Mouse (Mus musculus) left cerebral cortex, postnatal 10 days (tissue): Measurements from ENCODE around the gene Polr3gl. TPM values are rescaled to one million over a fixed set of nuclear protein-coding genes. Genes with fewer than 3 reads are reported as not detected.
A peak's percentile ranks its signal among the peaks of the same experiment; 100 is the strongest.

Experiments
- DNase-seq, 2 experiments: peaks; one replicate each; pipeline ENCODE4 v3.0.0; 2021 to 2022; ENCODE audit warnings: low spot score in 2 of 2, mixed read lengths in 1 of 2; ENCODE audit errors: extremely low spot score in 1 of 2
- intact Hi-C: fragments of 180-260 bp; cut with DNase I; formaldehyde crosslinking; loops from one replicate; pipeline ENCODE4 v1.15.1; 2025
- total RNA-seq, 2 experiments: library from RNA; stranded (reverse); gene quantifications; 2 replicates each; pipeline ENCODE4 v1.2.3; 2021

The Polr3gl gene
- total RNA-seq, 2 experiments from 2014 or later = 26.3 to 29.3 TPM

DNA sequence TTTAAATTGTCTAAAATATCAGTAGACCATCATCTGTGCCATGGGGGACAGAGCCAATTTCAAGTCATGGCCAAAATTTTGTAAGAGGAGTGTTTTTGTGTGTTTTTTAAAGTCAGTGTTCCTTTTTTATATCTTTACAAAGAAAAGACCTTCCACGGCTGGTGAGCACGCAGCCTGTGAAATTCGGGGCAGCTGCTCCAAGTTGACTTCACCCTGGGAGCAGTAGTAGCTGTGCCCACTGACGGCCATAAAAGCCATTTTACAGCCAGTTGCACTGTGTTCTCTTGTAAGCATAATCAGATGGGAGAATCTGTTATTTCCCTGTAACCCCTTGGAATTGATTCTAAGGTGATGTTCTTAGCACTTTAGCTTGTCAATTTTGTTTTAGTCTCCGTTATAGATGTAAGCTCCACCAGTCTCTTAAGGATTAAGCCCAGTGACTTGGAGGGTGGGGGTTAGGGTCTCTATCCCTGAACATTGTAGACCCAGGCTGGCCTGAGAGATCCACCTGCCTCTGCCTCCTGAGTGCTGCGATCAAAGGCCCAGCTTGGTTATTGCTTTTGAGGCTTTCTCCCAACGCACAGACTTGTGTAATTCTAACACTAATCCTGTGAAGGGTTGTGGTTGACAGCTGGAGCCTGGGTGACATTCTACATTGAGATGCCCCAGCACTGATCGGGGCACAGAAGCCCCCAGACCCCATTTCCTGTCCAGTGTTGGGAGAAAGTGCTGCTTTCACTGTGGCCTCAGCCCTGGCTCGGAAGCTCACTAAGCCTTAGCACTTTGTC is 32.9 kb downstream of the Polr3gl start:
- intact Hi-C loops = no loop called here
- no peak for DNase-seq

GRCm38 (mm10) chr3:96559911-96560850 is 33.8 kb downstream of the Polr3gl start:
- intact Hi-C loops = no loop called here
- no peak for DNase-seq

DNA sequence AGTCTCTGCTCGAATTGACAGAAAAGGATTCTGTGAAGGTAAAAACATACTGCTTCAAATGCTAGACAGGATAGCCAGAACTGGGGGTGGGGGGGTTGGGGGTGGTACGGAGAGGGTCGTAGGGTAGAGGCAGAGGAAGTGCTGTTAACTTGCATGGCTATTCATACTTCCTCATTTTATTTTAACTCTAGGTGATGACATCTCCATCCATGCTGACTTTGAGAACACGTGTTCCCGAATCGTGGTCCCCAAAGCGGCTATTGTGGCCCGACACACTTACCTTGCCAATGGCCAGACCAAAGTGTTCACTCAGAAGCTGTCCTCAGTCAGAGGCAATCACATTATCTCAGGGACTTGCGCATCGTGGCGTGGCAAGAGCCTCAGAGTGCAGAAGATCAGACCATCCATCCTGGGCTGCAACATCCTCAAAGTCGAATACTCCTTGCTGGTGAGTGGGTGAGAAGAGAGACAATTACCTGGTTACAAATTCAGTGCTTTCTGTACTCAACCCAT is 34.5 kb downstream of the Polr3gl start:
- DNase-seq = no peak
- intact Hi-C loops = no loop called here

GRCm38 (mm10) chr3:96558668-96559196 is 35.2 kb downstream of the Polr3gl start:
- intact Hi-C loops = no loop called here
- DNase-seq = no peak

DNA sequence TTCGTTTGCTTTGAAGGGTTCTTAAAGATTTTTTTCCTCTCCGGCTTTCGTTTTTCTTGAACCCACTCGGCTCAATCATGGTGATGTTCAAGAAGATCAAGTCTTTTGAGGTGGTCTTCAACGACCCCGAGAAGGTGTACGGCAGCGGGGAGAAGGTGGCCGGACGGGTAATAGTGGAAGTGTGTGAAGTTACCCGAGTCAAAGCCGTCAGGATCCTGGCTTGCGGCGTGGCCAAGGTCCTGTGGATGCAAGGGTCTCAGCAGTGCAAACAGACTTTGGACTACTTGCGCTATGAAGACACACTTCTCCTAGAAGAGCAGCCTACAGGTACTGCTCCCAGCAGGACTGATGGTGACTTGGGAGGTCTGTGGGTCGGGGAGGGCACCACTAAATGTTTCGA is 35.8 kb downstream of the Polr3gl start:
- no peak for DNase-seq
- intact Hi-C loops = no loop called here

DNA sequence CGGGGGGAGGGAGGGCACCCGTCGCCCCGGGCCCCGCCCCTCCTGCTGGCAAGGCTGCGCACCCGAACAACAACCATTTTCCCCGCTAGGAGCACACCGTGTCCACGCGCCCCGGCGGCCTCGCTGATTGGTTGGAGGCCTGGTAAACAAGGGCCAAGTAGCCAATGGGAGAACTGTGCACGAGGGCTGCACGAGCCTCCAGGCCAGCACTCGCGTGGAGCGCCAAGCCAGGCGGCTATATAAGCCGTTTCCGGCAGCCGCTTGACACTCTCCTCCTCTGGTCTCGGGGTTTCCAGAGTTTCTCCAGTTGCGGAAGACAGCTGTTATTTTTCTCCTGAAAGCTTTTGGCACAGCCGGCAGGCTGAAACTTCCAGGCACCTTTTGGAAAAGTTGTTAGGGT is 36.3 kb downstream of the Polr3gl start, which contains the start of gene Txnip:
Gene Txnip, plus strand, starts transcription at position 264 of the 400 bp plus-strand sequence.
- intact Hi-C loops = no loop called here
- DNase-seq = peak; percentile 99 to 100

DNA sequence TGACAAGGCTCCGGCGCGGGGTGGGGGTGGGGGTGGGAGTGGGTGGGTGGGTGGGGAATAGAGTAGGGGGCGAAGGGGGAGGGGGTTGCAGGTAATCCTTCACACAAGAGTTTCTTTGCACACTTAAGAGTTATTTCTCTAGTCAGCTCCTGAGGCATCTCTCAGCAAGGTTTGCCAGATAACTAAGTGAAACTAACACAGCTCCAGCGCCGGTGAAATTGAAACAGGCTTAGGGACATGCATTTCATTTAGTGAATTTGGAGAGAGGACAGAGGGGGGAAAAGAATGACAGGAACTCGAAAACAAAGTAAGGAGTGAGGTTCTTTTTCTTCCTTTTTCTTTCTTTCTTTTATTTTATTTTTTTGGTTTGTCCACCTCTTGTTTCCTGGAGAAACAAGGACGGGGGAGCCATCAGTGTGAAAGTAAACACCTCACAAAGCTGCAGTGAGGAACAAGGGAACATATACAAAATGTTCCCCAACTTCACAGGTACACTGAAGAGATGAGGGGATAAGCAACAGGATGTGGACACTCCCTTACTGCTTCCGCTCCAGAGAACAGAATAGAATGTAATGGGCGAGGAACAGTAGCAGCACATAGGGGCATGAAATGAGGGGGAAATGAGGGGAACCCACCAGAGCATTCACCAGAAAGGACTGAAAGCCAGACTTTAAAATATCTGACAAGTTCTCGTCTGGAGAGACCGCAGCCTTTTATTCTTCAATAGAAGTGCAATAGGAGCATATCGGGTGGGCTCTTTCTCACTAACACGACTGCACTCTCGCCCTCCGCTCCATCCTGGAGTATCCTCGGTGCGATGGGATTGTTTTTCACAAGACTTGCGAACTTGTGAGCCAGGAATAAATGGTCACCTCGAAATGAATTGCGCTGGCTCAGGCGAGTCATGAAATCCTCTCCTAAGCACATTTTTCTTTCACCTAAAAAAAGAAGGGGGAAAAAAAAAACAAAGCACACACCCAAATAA is 37.0 kb downstream of the Polr3gl start:
- intact Hi-C loops = no loop called here
- DNase-seq = no peak

DNA sequence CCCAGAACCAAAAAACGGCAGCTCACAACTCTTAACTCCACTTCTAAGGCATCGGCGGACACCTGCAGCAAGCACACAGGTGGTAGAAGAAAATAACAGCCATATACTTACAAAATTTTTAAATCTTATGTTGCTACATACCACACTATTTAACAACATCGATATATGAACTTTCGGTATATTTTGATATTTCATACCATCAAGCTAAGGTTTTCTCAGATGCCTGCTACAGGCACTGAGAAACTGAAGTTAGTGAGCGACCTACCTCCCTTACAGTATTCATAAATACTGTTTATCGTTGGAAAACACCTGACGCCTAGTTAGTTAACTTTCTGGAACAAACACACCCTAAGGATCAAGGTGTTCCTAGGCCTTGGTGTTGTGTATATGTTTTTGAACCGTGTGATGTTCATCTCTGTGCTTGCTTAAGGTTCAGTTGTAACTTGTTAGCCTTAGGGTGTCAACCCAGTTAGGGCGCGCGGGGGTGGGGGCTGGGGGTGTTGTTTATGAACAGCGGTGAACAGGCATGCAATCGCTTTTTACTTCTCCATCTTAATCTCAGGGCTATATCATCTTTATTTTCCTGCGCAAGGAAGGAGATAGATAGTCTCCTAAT is 37.9 kb downstream of the Polr3gl start:
- no peak for DNase-seq
- intact Hi-C loops = no loop called here

DNA sequence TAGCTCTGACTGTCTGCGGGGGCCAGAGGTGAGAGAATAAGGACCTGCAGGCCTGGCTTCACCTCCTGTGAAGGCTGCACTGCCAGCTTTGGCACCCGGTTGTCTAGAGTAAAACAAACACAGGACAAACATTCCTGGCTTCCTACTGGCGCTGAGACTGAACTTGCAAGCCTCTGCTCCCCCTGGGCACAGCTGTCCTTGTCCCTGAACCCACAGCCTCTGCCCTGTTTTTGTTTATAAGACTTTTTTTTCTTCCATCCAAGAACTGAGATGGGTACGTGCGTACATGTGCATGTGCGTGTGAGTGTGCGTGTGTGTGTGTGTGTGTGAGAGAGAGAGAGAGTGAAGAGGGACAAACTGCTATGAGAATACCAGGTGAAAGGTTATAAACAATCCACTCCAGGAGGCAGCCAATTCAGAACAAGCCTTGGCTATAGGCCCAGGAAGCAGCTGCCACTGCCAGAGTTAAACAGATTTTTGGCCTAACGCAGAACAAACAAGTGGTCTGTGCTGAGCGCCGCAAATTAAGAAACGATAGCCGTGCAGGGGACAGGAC is 38.9 kb downstream of the Polr3gl start:
- peak; percentile 67 to 83 for DNase-seq
- intact Hi-C loops = no loop called here

DNA sequence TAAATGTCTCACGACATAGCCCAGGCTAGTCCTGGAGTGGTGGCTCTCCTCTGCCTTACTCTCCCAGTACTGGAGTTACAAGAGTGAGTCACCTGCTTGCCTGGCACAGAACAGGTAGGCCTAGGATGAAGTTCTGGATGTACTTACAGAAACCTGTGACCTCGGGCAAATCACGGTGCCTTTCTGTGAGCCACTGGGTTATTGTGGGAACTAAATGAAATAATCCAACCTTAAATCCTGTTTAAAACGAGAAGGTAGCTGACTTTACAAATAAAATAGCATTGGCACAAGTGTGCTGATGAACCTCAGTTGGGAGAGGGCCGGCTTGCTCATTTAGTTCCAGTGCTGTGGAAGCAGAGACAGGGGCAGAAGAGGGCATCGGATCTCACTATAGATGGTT is 39.7 kb downstream of the Polr3gl start:
- no peak for DNase-seq
- intact Hi-C loops = loop anchor here (5.0 kb wide), 1 partner anchor 83 kb away; the partner anchor contains the start of genes Gm42957 and Pex11b

- intact Hi-C loops = loop anchor here (5.0 kb wide), 1 partner anchor 84 kb away; the partner anchor contains the start of genes Gm42957 and Pex11b
- no peak for DNase-seq
These were observed 40.4 kb downstream of the Polr3gl start for GRCm38 (mm10) chr3:96553601-96554000.

DNA sequence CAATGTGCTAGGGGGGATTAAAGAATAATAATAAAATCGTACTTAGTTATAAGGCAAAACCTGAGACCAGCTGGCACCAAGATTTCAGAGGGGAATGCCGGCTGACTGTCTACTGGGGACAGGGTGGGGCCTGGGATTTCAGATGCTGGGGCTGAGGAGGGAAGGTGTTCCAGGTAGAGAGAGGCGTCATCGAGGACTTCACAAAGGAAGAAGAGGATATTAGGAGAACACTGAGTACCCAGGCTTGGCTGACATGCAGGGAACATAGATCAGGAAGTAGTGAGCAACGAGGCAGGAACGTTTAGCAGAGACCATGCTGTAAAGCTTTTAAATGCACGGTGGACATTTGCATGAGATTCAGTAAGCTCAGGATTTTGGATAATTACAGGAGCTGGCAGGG is 42.1 kb downstream of the Polr3gl start:
- intact Hi-C loops = loop anchor here (1.0 to 5.0 kb wide), 2 partner anchors 24 to 85 kb away; partner anchors contain the start of genes Gm16253, Gm42957 and Pex11b

DNA sequence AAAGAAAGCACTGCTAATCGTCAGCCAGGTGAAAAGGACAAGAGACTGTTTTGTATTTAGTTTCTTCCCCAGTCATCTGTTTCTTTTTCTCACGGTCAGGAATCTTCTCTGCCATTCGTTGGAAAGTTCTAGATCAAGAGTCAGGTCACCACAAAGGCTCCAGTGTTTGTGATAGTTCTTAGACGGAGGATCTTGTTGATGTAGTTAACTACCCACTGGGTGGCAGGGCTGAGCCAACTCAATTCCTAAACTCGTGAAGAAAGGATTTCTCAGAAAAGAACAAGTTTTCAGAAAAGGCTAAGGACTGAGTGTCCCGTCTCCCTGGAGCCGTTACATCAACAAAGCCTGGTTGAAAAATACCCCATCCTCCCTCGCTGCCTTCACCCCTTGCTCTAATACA is 42.8 kb downstream of the Polr3gl start:
- DNase-seq = peak in 1 of 2 experiments; percentile 66

More for the DNA sequence above, 42.1 kb downstream of the Polr3gl start:
- DNase-seq = no peak

GRCm38 (mm10) chr3:96549346-96549745 is 44.6 kb downstream of the Polr3gl start:
- no peak for DNase-seq
- intact Hi-C loops = loop anchor here (5.0 kb wide), 1 partner anchor 148 kb away; the partner anchor contains the start of gene Pias3

More for the DNA sequence above, 42.8 kb downstream of the Polr3gl start:
- intact Hi-C loops = loop anchor here (1.0 to 5.0 kb wide), 2 partner anchors 25 to 86 kb away; partner anchors contain the start of genes Gm16253, Gm42957 and Pex11b

DNA sequence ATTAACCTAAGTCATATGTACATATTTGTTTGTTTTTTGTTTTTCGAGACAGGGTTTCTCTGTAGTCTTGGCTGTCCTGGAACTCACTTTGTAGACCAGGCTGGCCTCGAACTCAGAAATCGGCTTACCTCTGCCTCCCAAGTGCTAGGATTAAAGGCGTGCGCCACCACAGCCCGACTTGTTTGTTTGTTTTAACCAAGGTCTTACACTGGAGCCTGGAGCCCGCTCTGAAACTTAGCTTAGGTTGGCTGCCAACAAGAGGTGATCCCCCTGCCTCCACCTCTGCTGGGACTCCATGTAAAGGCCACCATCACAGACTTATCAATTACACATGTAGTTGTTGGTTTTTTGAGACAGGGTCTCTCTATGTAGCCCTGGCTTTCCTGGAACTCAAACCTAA is 45.2 kb downstream of the Polr3gl start:
- intact Hi-C loops = loop anchor here (5.0 kb wide), 1 partner anchor 148 kb away; the partner anchor contains the start of gene Pias3
- no peak for DNase-seq

- peak; percentile 77 to 83 for DNase-seq
- intact Hi-C loops = loop anchor here (1.0 to 5.0 kb wide), 2 partner anchors 33 to 150 kb away; partner anchors contain the start of gene Pias3
These were observed 46.5 kb downstream of the Polr3gl start for GRCm38 (mm10) chr3:96547389-96547960.
